Mouse (Mus musculus): ENCODE results near the gene Enah. TPM values are rescaled to one million over a fixed set of nuclear protein-coding genes. Genes with fewer than 3 reads are reported as not detected.
A peak's percentile ranks its signal among the peaks of the same experiment; 100 is the strongest.

Gene Enah
- polyA plus RNA-seq, 1 experiment from 2014 or later: 0.36 TPM

DNA sequence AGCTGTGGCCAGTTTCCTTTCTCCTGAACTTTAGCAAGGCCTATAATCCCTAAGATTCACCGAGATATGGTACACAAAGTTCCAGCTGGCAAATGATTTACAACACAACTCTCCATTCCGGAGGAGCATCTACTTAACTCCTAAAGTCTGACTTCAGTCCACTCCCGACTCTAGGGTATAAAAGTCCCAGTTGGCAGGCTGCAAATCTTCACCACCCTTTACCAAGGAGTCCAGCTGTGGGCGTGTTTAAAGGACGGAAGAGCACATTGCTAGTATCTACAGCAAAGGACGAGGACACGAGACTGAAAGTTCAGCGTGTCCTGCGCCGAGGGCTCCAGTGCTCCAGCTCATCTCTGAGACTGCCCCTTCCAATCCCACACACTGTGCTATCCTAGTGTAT is 122.8 kb downstream of the Enah start:
- ATAC-seq (no peak), DNase-seq (no peak)
- no peak overlapping the region for H3K9ac ChIP-seq (replicated peaks)
- TF ChIP-seq CTCF (IDR thresholded peaks at IDR 0.05; ENCODE audit: low read depth) (no peak), EP300 (IDR thresholded peaks at IDR 0.05; ENCODE audit: low read depth) (no peak)
- no peaks in the 10 kb centered on the region for H3K36me3 ChIP-seq (replicated peaks; ENCODE audit: insufficient read depth, low read length)
- WGBS (ENCODE audit: insufficient replicate concordance): 81% methylated on average over 10 of the region's 10 CpGs
- H3K9me3 ChIP-seq (ENCODE audit: low read length): no peaks in the 10 kb centered on the region
- H3K27me3 ChIP-seq (ENCODE audit: insufficient read depth, low read length): no peaks in the 10 kb centered on the region
- no peak overlapping the region for H3K4me3 ChIP-seq (ENCODE audit: low read depth, low read length)
- H3K4me2 ChIP-seq (ENCODE audit: low read depth, low read length): no peak overlapping the region
- no peaks in the 10 kb centered on the region for H3K4me1 ChIP-seq (ENCODE audit: insufficient read depth)
- no peak overlapping the region for H3K27ac ChIP-seq (ENCODE audit: low read depth)

DNA sequence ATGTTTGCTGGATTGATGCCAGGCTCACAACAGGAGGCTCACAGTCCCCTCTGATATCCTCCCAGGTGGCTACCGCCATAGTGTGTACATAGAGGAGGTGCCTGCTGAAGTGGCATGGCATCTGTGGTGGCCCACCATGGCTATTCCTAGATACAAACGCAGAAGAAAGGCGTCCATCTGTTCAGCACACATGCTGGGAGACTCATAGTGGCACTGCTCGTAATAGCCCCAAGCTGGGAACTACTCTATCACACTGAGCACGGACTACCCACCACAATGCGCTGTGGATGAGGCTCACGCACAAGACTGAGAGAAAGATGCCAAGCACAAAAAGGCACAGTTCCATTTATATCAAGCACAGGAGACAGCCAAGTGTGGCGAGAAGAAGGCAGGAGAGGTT is 126.1 kb downstream of the Enah start:
- WGBS (ENCODE audit: insufficient replicate concordance): 74% methylated on average over 8 of the region's 8 CpGs
- H3K4me3 ChIP-seq (ENCODE audit: low read depth, low read length): no peak overlapping the region
- H3K27me3 ChIP-seq (ENCODE audit: insufficient read depth, low read length): no peaks in the 10 kb centered on the region
- ATAC-seq (no peak), DNase-seq (no peak)
- no peak overlapping the region for H3K9ac ChIP-seq (replicated peaks)
- TF ChIP-seq CTCF (IDR thresholded peaks at IDR 0.05; ENCODE audit: low read depth) (no peak), EP300 (IDR thresholded peaks at IDR 0.05; ENCODE audit: low read depth) (no peak)
- no peaks in the 10 kb centered on the region for H3K36me3 ChIP-seq (replicated peaks; ENCODE audit: insufficient read depth, low read length)
- no peak overlapping the region for H3K4me2 ChIP-seq (ENCODE audit: low read depth, low read length)
- H3K27ac ChIP-seq (ENCODE audit: low read depth): no peak overlapping the region
- H3K9me3 ChIP-seq (ENCODE audit: low read length): no peaks in the 10 kb centered on the region
- H3K4me1 ChIP-seq (ENCODE audit: insufficient read depth): no peaks in the 10 kb centered on the region

DNA sequence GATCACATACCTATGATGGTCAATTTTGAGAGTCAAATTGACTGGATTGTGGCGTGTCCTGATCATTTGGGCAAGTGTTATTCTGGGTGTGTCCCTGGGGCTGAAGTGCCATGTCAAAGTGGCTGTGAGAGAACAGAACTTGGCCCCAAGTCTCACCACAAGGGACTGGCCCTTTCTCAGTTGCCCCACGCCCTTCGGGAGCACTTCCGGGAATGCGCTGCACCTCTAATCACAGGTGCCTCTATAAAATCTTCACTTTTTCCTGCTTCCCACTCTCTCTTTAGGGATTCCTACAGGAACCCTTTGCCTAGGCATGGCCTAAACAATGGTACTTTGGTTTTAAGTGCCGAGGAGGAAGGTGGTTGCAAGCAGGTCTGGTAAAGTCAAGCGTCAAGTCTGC is 130.1 kb downstream of the Enah start:
- no peaks in the 10 kb centered on the region for H3K9me3 ChIP-seq (ENCODE audit: low read length)
- H3K9ac ChIP-seq (replicated peaks): no peak overlapping the region
- no peaks in the 10 kb centered on the region for H3K4me1 ChIP-seq (ENCODE audit: insufficient read depth)
- no peak overlapping the region for H3K4me2 ChIP-seq (ENCODE audit: low read depth, low read length)
- H3K27ac ChIP-seq (ENCODE audit: low read depth): no peak overlapping the region
- no peaks in the 10 kb centered on the region for H3K36me3 ChIP-seq (replicated peaks; ENCODE audit: insufficient read depth, low read length)
- no peaks in the 10 kb centered on the region for H3K27me3 ChIP-seq (ENCODE audit: insufficient read depth, low read length)
- DNase-seq (no peak), ATAC-seq (no peak)
- TF ChIP-seq CTCF (IDR thresholded peaks at IDR 0.05; ENCODE audit: low read depth) (no peak), EP300 (IDR thresholded peaks at IDR 0.05; ENCODE audit: low read depth) (no peak)
- no peak overlapping the region for H3K4me3 ChIP-seq (ENCODE audit: low read depth, low read length)
- 80% methylated on average over 7 of the region's 7 CpGs for WGBS (ENCODE audit: insufficient replicate concordance)

DNA sequence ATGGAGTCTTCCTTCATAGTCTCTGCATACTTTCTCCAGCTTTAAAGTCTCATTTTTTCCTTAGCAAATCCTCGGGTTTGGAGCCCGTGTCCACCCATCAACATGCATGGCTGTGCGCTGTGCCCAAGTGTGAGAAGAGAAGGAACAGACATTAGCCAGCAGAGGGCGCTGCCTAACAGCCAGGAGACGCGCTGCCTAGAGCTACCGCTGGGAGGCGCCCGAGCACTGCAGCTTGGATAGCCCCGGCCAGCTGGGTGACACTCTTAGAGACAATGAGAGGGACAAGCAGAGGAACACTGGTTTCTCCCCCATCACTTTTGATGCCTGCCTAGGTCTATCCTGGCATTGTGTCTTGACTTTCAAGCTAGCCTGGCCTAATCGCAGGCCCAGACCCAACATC is 131.0 kb downstream of the Enah start:
- Histone ChIP-seq H3K36me3 (replicated peaks; ENCODE audit: insufficient read depth, low read length) (no peaks in the 10 kb centered on the region), H3K4me1 (ENCODE audit: insufficient read depth) (no peaks in the 10 kb centered on the region), H3K27me3 (ENCODE audit: insufficient read depth, low read length) (no peaks in the 10 kb centered on the region), H3K4me3 (ENCODE audit: low read depth, low read length) (no peak overlapping the region), H3K27ac (ENCODE audit: low read depth) (no peak overlapping the region), H3K9me3 (ENCODE audit: low read length) (no peaks in the 10 kb centered on the region), H3K4me2 (ENCODE audit: low read depth, low read length) (no peak overlapping the region), H3K9ac (replicated peaks) (no peak overlapping the region)
- DNase-seq (peak; percentile 92), ATAC-seq (peak; percentile 89)
- WGBS (ENCODE audit: insufficient replicate concordance): 4% methylated on average over 11 of the region's 11 CpGs
- TF ChIP-seq EP300 (IDR thresholded peaks at IDR 0.05; ENCODE audit: low read depth) (no peak), CTCF (IDR thresholded peaks at IDR 0.05; ENCODE audit: low read depth) (peak; percentile 100)

DNA sequence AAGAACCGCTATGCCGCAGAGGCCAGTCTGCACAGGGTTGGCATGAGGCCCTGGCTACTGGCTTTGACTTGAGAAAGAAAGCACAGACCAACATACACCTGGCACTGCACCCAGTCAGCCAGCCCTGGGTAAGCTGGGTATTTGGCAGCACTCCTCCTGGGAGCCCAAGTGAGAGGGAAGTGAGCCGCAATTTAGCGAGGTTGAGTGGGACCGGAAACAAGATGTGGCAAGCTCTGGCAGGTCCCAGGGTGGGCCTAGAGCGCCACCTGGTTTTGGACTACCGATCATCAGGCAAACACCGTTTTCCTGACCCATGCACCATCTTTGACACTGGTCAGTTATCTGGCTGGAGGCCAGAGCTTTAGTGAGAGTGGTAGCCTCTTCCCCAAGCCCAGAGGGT is 138.3 kb downstream of the Enah start:
- Histone ChIP-seq H3K9me3 (ENCODE audit: low read length) (no peaks in the 10 kb centered on the region), H3K4me3 (ENCODE audit: low read depth, low read length) (no peak overlapping the region), H3K9ac (replicated peaks) (no peak overlapping the region), H3K4me1 (ENCODE audit: insufficient read depth) (peaks cover 7% of the 10 kb centered on the region; the same call in 1 of the 2 replicates), H3K36me3 (replicated peaks; ENCODE audit: insufficient read depth, low read length) (no peaks in the 10 kb centered on the region), H3K27ac (ENCODE audit: low read depth) (no peak overlapping the region), H3K4me2 (ENCODE audit: low read depth, low read length) (peak overlapping the region; percentile 53), H3K27me3 (ENCODE audit: insufficient read depth, low read length) (no peaks in the 10 kb centered on the region)
- TF ChIP-seq EP300 (IDR thresholded peaks at IDR 0.05; ENCODE audit: low read depth) (no peak), CTCF (IDR thresholded peaks at IDR 0.05; ENCODE audit: low read depth) (peak; percentile 95)
- 17% methylated on average over 8 of the region's 8 CpGs for WGBS (ENCODE audit: insufficient replicate concordance)
- DNase-seq: peak; percentile 85
- ATAC-seq: peak; percentile 72

DNA sequence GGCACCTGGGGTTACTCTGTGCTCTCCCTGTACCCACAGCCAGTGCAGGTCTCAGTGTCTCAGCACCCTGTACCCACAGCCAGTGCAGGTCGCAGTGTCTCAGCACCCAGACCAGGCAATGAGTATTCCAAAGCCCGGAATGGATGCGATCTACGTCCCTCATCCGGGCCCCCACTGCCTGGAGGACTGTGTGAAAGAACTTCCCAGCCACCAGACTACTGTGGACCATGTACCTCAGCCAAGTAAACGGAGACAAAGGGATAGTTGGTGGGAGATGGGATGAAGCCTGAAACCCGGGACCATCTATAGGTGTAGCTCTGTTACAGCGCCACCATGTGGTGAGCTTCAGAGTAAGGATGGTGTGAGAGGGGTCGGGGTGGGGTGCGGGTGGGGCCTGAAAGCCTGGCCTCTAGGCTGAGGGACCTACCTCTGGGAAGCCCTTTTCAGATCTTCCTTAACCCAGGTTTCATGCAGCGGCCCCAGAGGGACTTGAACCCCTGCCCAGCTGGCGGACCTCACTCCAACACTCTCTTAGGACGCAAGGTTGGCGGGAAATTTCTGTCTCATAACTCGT is 139.0 kb downstream of the Enah start:
- DNase-seq: peak; percentile 44
- H3K4me2 ChIP-seq (ENCODE audit: low read depth, low read length): peak overlapping the region; percentile 53; the same call in 1 of the 2 replicates
- 56% methylated on average over 15 of the region's 15 CpGs for WGBS (ENCODE audit: insufficient replicate concordance)

More for the DNA sequence above, 139.0 kb downstream of the Enah start:
- Histone ChIP-seq H3K27me3 (ENCODE audit: insufficient read depth, low read length) (no peaks in the 10 kb centered on the region), H3K9me3 (ENCODE audit: low read length) (no peaks in the 10 kb centered on the region), H3K9ac (replicated peaks) (no peak overlapping the region), H3K4me3 (ENCODE audit: low read depth, low read length) (no peak overlapping the region), H3K4me1 (ENCODE audit: insufficient read depth) (peaks cover 8% of the 10 kb centered on the region; the same call in 1 of the 2 replicates), H3K27ac (ENCODE audit: low read depth) (no peak overlapping the region), H3K36me3 (replicated peaks; ENCODE audit: insufficient read depth, low read length) (no peaks in the 10 kb centered on the region)
- ATAC-seq: no peak
- TF ChIP-seq EP300 (IDR thresholded peaks at IDR 0.05; ENCODE audit: low read depth) (no peak), CTCF (IDR thresholded peaks at IDR 0.05; ENCODE audit: low read depth) (peak; percentile 52)
